Mouse (Mus musculus): Measurements from ENCODE around the gene Acsf3. TPM values are rescaled to one million over a fixed set of nuclear protein-coding genes. Genes with fewer than 3 reads are reported as not detected.

Gene Acsf3
- total and polyA plus RNA-seq, 2 experiments from 2014 or later: 19.9 to 20.6 TPM

DNA sequence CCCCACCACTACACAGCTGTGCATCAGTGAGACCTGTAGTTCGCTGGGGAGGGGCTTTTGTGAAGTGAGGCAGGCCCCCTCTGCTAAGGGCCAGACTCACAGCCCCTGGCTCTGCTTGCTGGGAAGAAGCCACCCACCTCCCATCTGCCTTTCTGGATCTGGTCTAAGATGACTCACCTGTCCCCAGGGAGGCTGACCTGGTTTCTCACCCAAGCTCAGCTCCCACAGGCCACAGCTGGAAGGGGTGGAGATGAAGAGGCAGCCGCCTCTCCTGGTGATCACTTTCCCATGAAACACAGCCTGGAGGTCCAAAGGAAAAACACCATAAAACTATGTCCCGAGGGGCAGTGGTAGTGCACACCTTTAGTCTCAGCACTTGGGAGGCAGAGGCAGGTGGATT, 54.1 kb downstream of the Acsf3 start:
- Histone ChIP-seq H3K4me2 (ENCODE audit: low read depth, low read length) (no peak overlapping the region), H3K9ac (replicated peaks; ENCODE audit: low read length) (no peak overlapping the region), H3K27ac (no peak overlapping the region), H3K4me1 (ENCODE audit: insufficient read depth, low read length) (no peaks in the 10 kb centered on the region), H3K9me3 (ENCODE audit: low read length) (no peaks in the 10 kb centered on the region), H3K36me3 (ENCODE audit: insufficient read depth, low read length) (no peaks in the 10 kb centered on the region), H3K27me3 (ENCODE audit: insufficient read depth, low read length) (no peaks in the 10 kb centered on the region), H3K4me3 (ENCODE audit: low read length) (no peak overlapping the region)
- DNase-seq (ENCODE audit: low spot score): no peak
- no peak for ATAC-seq
- 89% methylated on average over 3 of the region's 3 CpGs for WGBS
- TF ChIP-seq CTCF (IDR thresholded peaks at IDR 0.05; ENCODE audit: low read depth): no peak

DNA sequence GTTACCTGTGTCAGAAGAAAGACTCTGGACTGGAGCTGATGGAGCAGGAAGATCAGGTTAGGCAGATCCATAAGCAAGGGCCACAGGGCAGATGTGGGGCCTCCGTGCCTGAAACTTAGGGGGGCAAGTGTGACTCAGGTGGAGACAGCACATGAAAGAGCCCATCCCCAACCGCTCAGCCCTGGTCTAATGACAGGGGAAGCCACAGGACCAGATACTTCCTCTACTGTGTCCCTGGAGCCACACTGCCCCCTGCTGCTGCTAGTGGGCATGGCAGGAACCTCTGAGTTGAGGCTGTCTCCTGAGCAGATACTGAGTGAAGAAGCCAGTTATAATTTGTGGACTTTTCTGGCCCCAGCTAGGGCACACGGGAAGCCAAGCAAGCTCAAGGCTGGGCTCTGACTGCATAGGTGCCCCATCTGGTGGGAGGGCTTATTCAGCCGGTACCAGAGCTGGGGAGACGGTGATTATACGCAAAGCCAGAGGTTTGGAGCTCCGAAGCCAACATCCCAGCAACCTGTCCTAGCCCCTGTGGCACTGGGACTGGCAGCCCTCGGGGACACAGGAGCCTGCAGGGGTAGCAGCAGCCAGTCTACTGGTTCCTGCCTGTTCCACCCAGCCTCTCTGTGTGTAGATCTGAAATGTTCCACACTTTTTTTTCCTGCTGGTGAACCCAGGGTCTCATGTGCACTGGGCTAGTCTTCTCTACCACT, 55.2 kb downstream of the Acsf3 start:
- no peaks in the 10 kb centered on the region for H3K9me3 ChIP-seq (ENCODE audit: low read length)
- H3K4me2 ChIP-seq (ENCODE audit: low read depth, low read length): no peak overlapping the region
- no peaks in the 10 kb centered on the region for H3K27me3 ChIP-seq (ENCODE audit: insufficient read depth, low read length)
- TF ChIP-seq CTCF (IDR thresholded peaks at IDR 0.05; ENCODE audit: low read depth): peak; percentile 99
- no peak overlapping the region for H3K27ac ChIP-seq
- H3K4me3 ChIP-seq (ENCODE audit: low read length): no peak overlapping the region
- no peak overlapping the region for H3K9ac ChIP-seq (replicated peaks; ENCODE audit: low read length)
- H3K4me1 ChIP-seq (ENCODE audit: insufficient read depth, low read length): no peaks in the 10 kb centered on the region
- ATAC-seq (peak; percentile 85), DNase-seq (ENCODE audit: low spot score) (peak; percentile 91)
- H3K36me3 ChIP-seq (ENCODE audit: insufficient read depth, low read length): no peaks in the 10 kb centered on the region
- 40% methylated on average over 8 of the region's 8 CpGs for WGBS

DNA sequence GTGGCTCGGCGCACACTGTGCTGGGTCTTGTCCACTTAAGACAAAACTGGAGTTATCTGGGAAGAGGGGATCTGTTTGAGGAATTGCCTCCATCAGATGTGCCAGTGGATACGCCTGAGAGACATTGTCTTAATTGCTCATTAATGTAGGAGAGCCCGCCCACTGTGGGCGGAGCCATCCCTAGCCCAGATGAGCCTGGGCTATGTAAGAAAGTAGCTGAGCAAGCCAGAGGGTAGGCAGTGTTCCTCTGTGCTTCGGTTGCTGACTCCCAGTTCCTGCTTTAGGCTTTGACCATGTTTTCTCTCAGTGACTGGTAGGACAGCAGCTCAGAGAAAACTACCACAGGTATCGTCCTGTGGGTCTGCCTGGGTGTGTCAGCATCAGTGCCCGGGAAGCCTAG, 59.1 kb downstream of the Acsf3 start:
- 89% methylated on average over 8 of the region's 8 CpGs for WGBS
- Histone ChIP-seq H3K4me3 (ENCODE audit: low read length) (no peak overlapping the region), H3K4me1 (ENCODE audit: insufficient read depth, low read length) (no peaks in the 10 kb centered on the region), H3K4me2 (ENCODE audit: low read depth, low read length) (no peak overlapping the region), H3K36me3 (ENCODE audit: insufficient read depth, low read length) (no peaks in the 10 kb centered on the region), H3K9ac (replicated peaks; ENCODE audit: low read length) (no peak overlapping the region), H3K27ac (no peak overlapping the region), H3K27me3 (ENCODE audit: insufficient read depth, low read length) (no peaks in the 10 kb centered on the region), H3K9me3 (ENCODE audit: low read length) (no peaks in the 10 kb centered on the region)
- no peak for DNase-seq (ENCODE audit: low spot score)
- no peak for ATAC-seq
- TF ChIP-seq CTCF (IDR thresholded peaks at IDR 0.05; ENCODE audit: low read depth): no peak

DNA sequence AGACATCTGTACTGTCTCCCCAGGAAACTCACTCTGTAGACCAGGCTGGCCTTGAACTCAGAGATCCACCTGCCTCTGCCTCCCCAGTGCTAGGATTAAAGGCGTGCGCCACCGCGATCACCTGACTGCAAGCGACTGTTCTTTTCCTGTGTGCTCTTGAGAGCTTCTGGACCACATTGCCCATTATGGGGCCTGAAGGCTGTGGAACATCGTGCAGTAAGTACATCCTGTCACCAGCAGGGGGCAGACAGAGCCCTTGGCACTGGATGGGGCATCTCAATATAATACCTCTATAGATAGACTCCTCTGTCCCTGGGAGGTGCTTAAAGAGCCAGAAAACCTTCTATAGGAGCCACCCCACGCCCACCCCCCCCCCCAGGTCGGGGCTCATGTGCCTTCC, 59.7 kb downstream of the Acsf3 start:
- WGBS: 30% methylated on average over 8 of the region's 8 CpGs
- peak; percentile 86 for TF ChIP-seq CTCF (IDR thresholded peaks at IDR 0.05; ENCODE audit: low read depth)
- peak; percentile 88 for DNase-seq (ENCODE audit: low spot score)

DNA sequence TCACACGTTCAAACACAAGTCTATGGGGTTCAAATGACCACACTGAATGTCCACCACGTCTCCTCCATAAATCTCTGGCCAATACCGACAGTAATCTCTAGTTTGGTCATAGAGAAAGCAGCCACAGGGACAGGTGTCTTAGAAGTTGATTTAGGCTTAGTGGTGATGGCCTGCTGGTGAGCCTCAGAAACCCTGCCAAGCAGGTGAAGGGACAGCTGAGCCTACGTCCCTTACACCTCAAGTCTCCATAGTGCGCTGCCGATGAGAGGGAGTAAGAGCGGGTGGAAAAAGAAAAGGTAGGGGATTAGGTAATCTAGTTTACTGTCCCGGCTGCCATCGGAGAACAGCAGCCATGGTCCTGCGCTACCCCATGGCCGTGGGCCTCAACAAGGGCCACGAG, 60.9 kb downstream of the Acsf3 start:
- Histone ChIP-seq H3K9ac (replicated peaks; ENCODE audit: low read length) (no peak overlapping the region), H3K36me3 (ENCODE audit: insufficient read depth, low read length) (no peaks in the 10 kb centered on the region), H3K27ac (no peak overlapping the region), H3K27me3 (ENCODE audit: insufficient read depth, low read length) (no peaks in the 10 kb centered on the region), H3K9me3 (ENCODE audit: low read length) (no peaks in the 10 kb centered on the region), H3K4me3 (ENCODE audit: low read length) (no peak overlapping the region), H3K4me2 (ENCODE audit: low read depth, low read length) (no peak overlapping the region), H3K4me1 (ENCODE audit: insufficient read depth, low read length) (no peaks in the 10 kb centered on the region)
- 88% methylated on average over 12 of the region's 12 CpGs for WGBS
- no peak for DNase-seq (ENCODE audit: low spot score)
- no peak for ATAC-seq
- no peak for TF ChIP-seq CTCF (IDR thresholded peaks at IDR 0.05; ENCODE audit: low read depth)

More for the DNA sequence above, 59.7 kb downstream of the Acsf3 start:
- no peaks in the 10 kb centered on the region for H3K9me3 ChIP-seq (ENCODE audit: low read length)
- H3K9ac ChIP-seq (replicated peaks; ENCODE audit: low read length): no peak overlapping the region
- H3K27me3 ChIP-seq (ENCODE audit: insufficient read depth, low read length): no peaks in the 10 kb centered on the region
- H3K4me3 ChIP-seq (ENCODE audit: low read length): no peak overlapping the region
- no peak overlapping the region for H3K27ac ChIP-seq
- H3K36me3 ChIP-seq (ENCODE audit: insufficient read depth, low read length): no peaks in the 10 kb centered on the region
- H3K4me2 ChIP-seq (ENCODE audit: low read depth, low read length): no peak overlapping the region
- ATAC-seq: peak; percentile 69
- no peaks in the 10 kb centered on the region for H3K4me1 ChIP-seq (ENCODE audit: insufficient read depth, low read length)

DNA sequence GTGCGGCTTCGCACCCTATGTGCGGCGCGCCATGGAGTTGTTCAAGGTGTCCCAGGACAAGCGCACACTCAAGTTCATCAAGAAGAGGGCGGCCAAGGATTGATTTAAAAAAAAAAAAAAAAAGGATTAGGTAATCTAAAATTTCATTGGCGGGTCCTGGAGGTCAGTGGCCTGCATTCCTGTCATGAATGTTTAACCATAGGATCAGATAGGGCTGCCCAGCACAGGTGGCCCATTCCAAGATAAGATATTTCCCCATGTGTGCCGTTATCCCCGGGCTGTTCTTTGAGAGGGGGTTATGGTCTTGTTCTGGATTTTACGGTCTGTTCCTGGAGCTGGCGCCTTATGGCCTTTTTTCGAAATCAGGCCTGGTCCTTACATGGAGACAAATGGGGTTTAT, 61.4 kb downstream of the Acsf3 start:
- WGBS: 94% methylated on average over 13 of the region's 13 CpGs
- no peak overlapping the region for H3K4me3 ChIP-seq (ENCODE audit: low read length)
- no peak for DNase-seq (ENCODE audit: low spot score)
- TF ChIP-seq CTCF (IDR thresholded peaks at IDR 0.05; ENCODE audit: low read depth): no peak
- no peaks in the 10 kb centered on the region for H3K9me3 ChIP-seq (ENCODE audit: low read length)
- no peak overlapping the region for H3K4me2 ChIP-seq (ENCODE audit: low read depth, low read length)
- no peaks in the 10 kb centered on the region for H3K36me3 ChIP-seq (ENCODE audit: insufficient read depth, low read length)
- H3K27ac ChIP-seq: no peak overlapping the region
- no peaks in the 10 kb centered on the region for H3K27me3 ChIP-seq (ENCODE audit: insufficient read depth, low read length)
- H3K4me1 ChIP-seq (ENCODE audit: insufficient read depth, low read length): no peaks in the 10 kb centered on the region
- no peak for ATAC-seq
- H3K9ac ChIP-seq (replicated peaks; ENCODE audit: low read length): no peak overlapping the region

DNA sequence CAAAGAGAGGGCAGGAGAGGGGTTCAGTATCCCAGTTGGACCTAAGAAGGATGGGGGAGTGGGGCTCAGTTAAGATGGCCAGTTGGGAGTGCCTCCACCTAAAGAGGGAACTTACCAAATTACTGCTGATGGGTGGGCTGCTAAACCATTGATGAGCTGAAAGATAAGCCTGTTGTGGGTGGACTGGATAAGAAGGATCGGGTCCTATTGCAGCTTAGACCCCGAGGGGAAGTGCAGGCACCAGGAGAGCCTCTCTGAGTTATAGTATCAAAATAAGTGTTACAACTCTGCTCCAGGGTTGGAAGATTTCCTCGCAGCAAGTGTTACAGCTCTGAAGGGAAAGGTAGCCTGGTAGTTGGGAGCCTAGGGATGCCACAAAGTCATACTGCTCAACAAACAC, 68.9 kb downstream of the Acsf3 start:
- no peak overlapping the region for H3K9ac ChIP-seq (replicated peaks; ENCODE audit: low read length)
- no peaks in the 10 kb centered on the region for H3K9me3 ChIP-seq (ENCODE audit: low read length)
- H3K27me3 ChIP-seq (ENCODE audit: insufficient read depth, low read length): no peaks in the 10 kb centered on the region
- H3K4me1 ChIP-seq (ENCODE audit: insufficient read depth, low read length): no peaks in the 10 kb centered on the region
- TF ChIP-seq CTCF (IDR thresholded peaks at IDR 0.05; ENCODE audit: low read depth): no peak
- DNase-seq (ENCODE audit: low spot score) (no peak), ATAC-seq (no peak)
- H3K4me3 ChIP-seq (ENCODE audit: low read length): no peak overlapping the region
- H3K36me3 ChIP-seq (ENCODE audit: insufficient read depth, low read length): no peaks in the 10 kb centered on the region
- H3K4me2 ChIP-seq (ENCODE audit: low read depth, low read length): no peak overlapping the region
- 78% methylated on average over 3 of the region's 3 CpGs for WGBS
- no peak overlapping the region for H3K27ac ChIP-seq
